Mouse (Mus musculus): Measurements from ENCODE around the gene Eaf1.

Gene Eaf1

GRCm38 (mm10) chr14:31509911-31510310, 15.7 kb downstream of the Eaf1 start:
- in situ Hi-C loops (cut with MboI), result no loop called here

- in situ Hi-C loops (cut with MboI), result no loop called here
These were observed 16.1 kb downstream of the Eaf1 start for GRCm38 (mm10) chr14:31510322-31510721.

- in situ Hi-C loops (cut with MboI), result no loop called here
These were observed 21.7 kb downstream of the Eaf1 start for GRCm38 (mm10) chr14:31515895-31516294.

- in situ Hi-C loops (cut with MboI), result no loop called here
These were observed 25.0 kb downstream of the Eaf1 start for GRCm38 (mm10) chr14:31519165-31519564.

- in situ Hi-C loops (cut with MboI), result no loop called here
These were observed 27.1 kb downstream of the Eaf1 start for GRCm38 (mm10) chr14:31521318-31521717.

GRCm38 (mm10) chr14:31525040-31525810, 31.0 kb downstream of the Eaf1 start:
- in situ Hi-C loops (cut with MboI), result no loop called here

- in situ Hi-C loops (cut with MboI), result no loop called here
These were observed 36.6 kb downstream of the Eaf1 start for GRCm38 (mm10) chr14:31530847-31531246.

GRCm38 (mm10) chr14:31531506-31532148, 37.4 kb downstream of the Eaf1 start:
- in situ Hi-C loops (cut with MboI), result no loop called here

GRCm38 (mm10) chr14:31532656-31533055, 38.5 kb downstream of the Eaf1 start:
- in situ Hi-C loops (cut with MboI), result no loop called here

GRCm38 (mm10) chr14:31537298-31537697, 43.1 kb downstream of the Eaf1 start:
- in situ Hi-C loops (cut with MboI), result no loop called here

- in situ Hi-C loops (cut with MboI), result no loop called here
These were observed 49.8 kb downstream of the Eaf1 start for GRCm38 (mm10) chr14:31543885-31544442.

GRCm38 (mm10) chr14:31555021-31555420, 60.8 kb downstream of the Eaf1 start:
- in situ Hi-C loops (cut with MboI), result no loop called here

- in situ Hi-C loops (cut with MboI), result no loop called here
These were observed 61.8 kb downstream of the Eaf1 start for GRCm38 (mm10) chr14:31555963-31556434.

- in situ Hi-C loops (cut with MboI), result no loop called here
These were observed 62.5 kb downstream of the Eaf1 start for GRCm38 (mm10) chr14:31556526-31557260.

GRCm38 (mm10) chr14:31557273-31557672, 63.1 kb downstream of the Eaf1 start:
- in situ Hi-C loops (cut with MboI), result no loop called here

GRCm38 (mm10) chr14:31557784-31558183, 63.6 kb downstream of the Eaf1 start:
- in situ Hi-C loops (cut with MboI), result no loop called here

- in situ Hi-C loops (cut with MboI), result no loop called here
These were observed 65.0 kb downstream of the Eaf1 start for GRCm38 (mm10) chr14:31559216-31559615.
